Mouse (Mus musculus): ENCODE data around the gene Mgarp. TPM values are rescaled to one million over a fixed set of nuclear protein-coding genes. Genes with fewer than 3 reads are reported as not detected.

The Mgarp gene
- polyA plus RNA-seq, 1 experiment = 0.23 TPM

- H3K36me3 ChIP-seq (ENCODE audit: control insufficient read depth, insufficient read depth) = peaks cover 38% of the 10 kb centered on the region
- no peak overlapping the region for H3ac ChIP-seq (ENCODE audit: control insufficient read depth, insufficient read length, low read depth)
- TF ChIP-seq CEBPB (IDR thresholded peaks at IDR 0.05; ENCODE audit: low read depth) (no peak), USF1 (IDR thresholded peaks at IDR 0.05; ENCODE audit: low read depth) (no peak), MAX (IDR thresholded peaks at IDR 0.05) (no peak), MYOD1 (IDR thresholded peaks at IDR 0.05; ENCODE audit: control insufficient read depth, insufficient read length, low read depth) (no peak), MYOG (IDR thresholded peaks at IDR 0.05; ENCODE audit: control insufficient read depth, extremely low read depth, insufficient read length) (no peak), CTCF (IDR thresholded peaks at IDR 0.05; ENCODE audit: control insufficient read depth, insufficient read depth, insufficient read length) (no peak), FOSL1 (IDR thresholded peaks at IDR 0.05; ENCODE audit: insufficient read depth, low read length, poor library complexity, severe bottlenecking) (no peak)
- H3K4me3 ChIP-seq (ENCODE audit: insufficient read depth, poor library complexity, severe bottlenecking) = peak overlapping the region; percentile 93
- H3K79me3 ChIP-seq (ENCODE audit: low read depth) = peaks cover 76% of the 10 kb centered on the region
- peaks cover 87% of the 10 kb centered on the region for H3K79me2 ChIP-seq (ENCODE audit: control insufficient read depth, insufficient read depth)
- H3K27me3 ChIP-seq (ENCODE audit: control insufficient read depth, insufficient read depth, insufficient read length) = no peaks in the 10 kb centered on the region
These were observed 21.4 kb upstream of the Mgarp start for GRCm38 (mm10) chr3:51417966-51418365.

- Histone ChIP-seq H3ac (ENCODE audit: control insufficient read depth, insufficient read length, low read depth) (no peak overlapping the region), H3K4me3 (ENCODE audit: insufficient read depth, poor library complexity, severe bottlenecking) (peak overlapping the region; percentile 93), H3K27me3 (ENCODE audit: control insufficient read depth, insufficient read depth, insufficient read length) (no peaks in the 10 kb centered on the region), H3K79me3 (ENCODE audit: low read depth) (peaks cover 71% of the 10 kb centered on the region), H3K36me3 (ENCODE audit: control insufficient read depth, insufficient read depth) (peaks cover 38% of the 10 kb centered on the region), H3K79me2 (ENCODE audit: control insufficient read depth, insufficient read depth) (peaks cover 83% of the 10 kb centered on the region)
- TF ChIP-seq USF1 (IDR thresholded peaks at IDR 0.05; ENCODE audit: low read depth) (no peak), MYOG (IDR thresholded peaks at IDR 0.05; ENCODE audit: control insufficient read depth, extremely low read depth, insufficient read length) (no peak), MYOD1 (IDR thresholded peaks at IDR 0.05; ENCODE audit: control insufficient read depth, insufficient read length, low read depth) (no peak), CTCF (IDR thresholded peaks at IDR 0.05; ENCODE audit: control insufficient read depth, insufficient read depth, insufficient read length) (no peak), FOSL1 (IDR thresholded peaks at IDR 0.05; ENCODE audit: insufficient read depth, low read length, poor library complexity, severe bottlenecking) (no peak), MAX (IDR thresholded peaks at IDR 0.05) (no peak), CEBPB (IDR thresholded peaks at IDR 0.05; ENCODE audit: low read depth) (no peak)
These were observed 20.9 kb upstream of the Mgarp start for GRCm38 (mm10) chr3:51417485-51417884.

DNA sequence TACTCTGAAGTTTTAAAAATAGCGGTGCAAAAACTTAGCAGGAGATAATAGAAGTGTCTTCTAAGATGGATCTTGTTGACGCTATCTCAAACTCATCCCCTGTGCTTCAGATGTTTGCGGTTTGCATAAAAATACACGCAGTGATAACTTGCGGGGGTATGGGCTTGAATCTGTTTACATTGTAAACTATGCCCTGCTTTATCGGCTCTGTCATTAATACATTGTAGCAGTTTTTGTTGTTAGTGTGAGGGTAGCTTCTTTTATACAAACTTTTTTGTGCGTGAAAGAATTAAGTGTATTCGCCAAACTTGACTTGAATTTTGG is 20.6 kb upstream of the Mgarp start:
- Histone ChIP-seq H3K36me3 (ENCODE audit: control insufficient read depth, insufficient read depth) (peaks cover 36% of the 10 kb centered on the region), H3K79me3 (ENCODE audit: low read depth) (peaks cover 67% of the 10 kb centered on the region), H3ac (ENCODE audit: control insufficient read depth, insufficient read length, low read depth) (peak overlapping the region; percentile 96), H3K4me3 (ENCODE audit: insufficient read depth, poor library complexity, severe bottlenecking) (peak overlapping the region; percentile 93), H3K27me3 (ENCODE audit: control insufficient read depth, insufficient read depth, insufficient read length) (no peaks in the 10 kb centered on the region), H3K79me2 (ENCODE audit: control insufficient read depth, insufficient read depth) (peaks cover 79% of the 10 kb centered on the region)
- no peak for TF ChIP-seq MAX (IDR thresholded peaks at IDR 0.05)
- TF ChIP-seq MYOG (IDR thresholded peaks at IDR 0.05; ENCODE audit: control insufficient read depth, extremely low read depth, insufficient read length) = no peak
- no peak for TF ChIP-seq CTCF (IDR thresholded peaks at IDR 0.05; ENCODE audit: control insufficient read depth, insufficient read depth, insufficient read length)
- no peak for TF ChIP-seq USF1 (IDR thresholded peaks at IDR 0.05; ENCODE audit: low read depth)

DNA sequence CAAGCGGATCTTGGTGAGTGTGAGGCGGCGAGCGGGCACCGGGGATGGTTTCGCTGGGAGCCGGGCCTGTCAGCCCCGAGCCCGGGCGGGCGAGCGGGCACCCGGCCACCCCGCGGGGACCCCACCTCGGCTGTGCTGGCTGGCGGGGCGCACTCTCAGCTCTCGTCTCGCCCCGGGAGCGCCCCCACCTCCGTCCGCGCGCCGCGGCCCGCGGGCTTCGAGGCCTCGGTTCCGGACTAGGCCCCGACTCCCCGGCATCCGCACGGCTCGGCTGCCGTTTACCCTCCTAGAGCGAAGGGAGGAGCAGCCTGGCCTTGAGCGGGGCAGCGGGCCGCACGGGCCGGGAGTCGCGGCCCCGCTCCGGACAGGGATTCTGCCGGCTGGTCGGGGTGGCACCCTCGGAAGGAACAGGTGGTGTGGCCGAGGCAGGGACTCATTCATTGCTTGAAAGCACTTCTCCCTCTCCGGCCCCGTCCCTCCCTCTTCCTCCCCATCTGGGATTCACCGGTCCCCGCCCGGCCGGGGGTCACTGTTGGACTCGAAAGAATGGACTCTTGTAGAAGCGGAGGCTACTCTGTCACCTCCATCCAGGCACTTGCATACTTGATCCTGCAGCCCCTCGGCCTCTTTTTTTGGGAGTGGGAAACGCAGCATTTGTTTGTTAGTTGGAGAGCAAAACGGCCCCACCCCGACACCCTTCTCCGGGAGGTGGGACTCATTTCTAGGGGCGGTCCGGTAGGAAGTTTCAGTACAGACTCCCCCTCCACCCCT is 20.0 kb upstream of the Mgarp start:
- Histone ChIP-seq H3K79me3 (ENCODE audit: low read depth) (peaks cover 62% of the 10 kb centered on the region), H3K4me3 (ENCODE audit: insufficient read depth, poor library complexity, severe bottlenecking) (peak overlapping the region; percentile 93)
- TF ChIP-seq FOSL1 (IDR thresholded peaks at IDR 0.05; ENCODE audit: insufficient read depth, low read length, poor library complexity, severe bottlenecking) = no peak
- TF ChIP-seq CTCF (IDR thresholded peaks at IDR 0.05; ENCODE audit: control insufficient read depth, insufficient read depth, insufficient read length) = no peak
- TF ChIP-seq MYOD1 (IDR thresholded peaks at IDR 0.05; ENCODE audit: control insufficient read depth, insufficient read length, low read depth) = no peak
- TF ChIP-seq CEBPB (IDR thresholded peaks at IDR 0.05; ENCODE audit: low read depth) = no peak
- TF ChIP-seq USF1 (IDR thresholded peaks at IDR 0.05; ENCODE audit: low read depth) = no peak
- no peak for TF ChIP-seq MAX (IDR thresholded peaks at IDR 0.05)
- no peak for TF ChIP-seq MYOG (IDR thresholded peaks at IDR 0.05; ENCODE audit: control insufficient read depth, extremely low read depth, insufficient read length)

DNA sequence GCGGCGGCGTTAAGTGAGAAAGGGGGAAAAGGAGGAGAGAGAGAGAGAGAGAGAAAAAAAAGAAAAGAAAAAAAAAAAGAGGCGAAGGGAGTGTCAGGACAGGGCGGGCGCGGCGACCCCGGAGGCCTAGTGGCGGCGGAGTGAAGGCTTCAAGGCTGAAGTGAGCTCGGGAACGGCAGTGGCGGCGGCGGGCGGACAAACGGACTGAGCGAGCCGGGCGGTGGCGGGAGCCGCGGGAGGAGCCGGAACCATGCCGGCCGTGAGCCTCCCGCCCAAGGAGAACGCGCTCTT is 19.5 kb upstream of the Mgarp start:
- peak overlapping the region; percentile 96 for H3ac ChIP-seq (ENCODE audit: control insufficient read depth, insufficient read length, low read depth)
- peak overlapping the region; percentile 93 for H3K4me3 ChIP-seq (ENCODE audit: insufficient read depth, poor library complexity, severe bottlenecking)
- H3K27me3 ChIP-seq (ENCODE audit: control insufficient read depth, insufficient read depth, insufficient read length) = no peaks in the 10 kb centered on the region
- peaks cover 31% of the 10 kb centered on the region for H3K36me3 ChIP-seq (ENCODE audit: control insufficient read depth, insufficient read depth)
- no peak for TF ChIP-seq MAX (IDR thresholded peaks at IDR 0.05)
- no peak for TF ChIP-seq MYOG (IDR thresholded peaks at IDR 0.05; ENCODE audit: control insufficient read depth, extremely low read depth, insufficient read length)
- no peak for TF ChIP-seq FOSL1 (IDR thresholded peaks at IDR 0.05; ENCODE audit: insufficient read depth, low read length, poor library complexity, severe bottlenecking)
- TF ChIP-seq MYOD1 (IDR thresholded peaks at IDR 0.05; ENCODE audit: control insufficient read depth, insufficient read length, low read depth) = no peak
- TF ChIP-seq USF1 (IDR thresholded peaks at IDR 0.05; ENCODE audit: low read depth) = no peak
- no peak for TF ChIP-seq CTCF (IDR thresholded peaks at IDR 0.05; ENCODE audit: control insufficient read depth, insufficient read depth, insufficient read length)
- TF ChIP-seq CEBPB (IDR thresholded peaks at IDR 0.05; ENCODE audit: low read depth) = no peak
- peaks cover 58% of the 10 kb centered on the region for H3K79me3 ChIP-seq (ENCODE audit: low read depth)
- peaks cover 68% of the 10 kb centered on the region for H3K79me2 ChIP-seq (ENCODE audit: control insufficient read depth, insufficient read depth)

More for the DNA sequence above, 20.0 kb upstream of the Mgarp start:
- Histone ChIP-seq H3K36me3 (ENCODE audit: control insufficient read depth, insufficient read depth) (peaks cover 31% of the 10 kb centered on the region), H3K27me3 (ENCODE audit: control insufficient read depth, insufficient read depth, insufficient read length) (no peaks in the 10 kb centered on the region), H3ac (ENCODE audit: control insufficient read depth, insufficient read length, low read depth) (peak overlapping the region; percentile 96), H3K79me2 (ENCODE audit: control insufficient read depth, insufficient read depth) (peaks cover 73% of the 10 kb centered on the region)
